Mouse (Mus musculus) kidney, postnatal 25 days (tissue): ENCODE data around the gene Baz2b.

Source experiments
- DNase-seq, 2 experiments: peaks; one replicate each; pipeline ENCODE4 v3.0.0; 2021; ENCODE audit warnings: mixed read lengths in 2 of 2

Baz2b gene

DNA sequence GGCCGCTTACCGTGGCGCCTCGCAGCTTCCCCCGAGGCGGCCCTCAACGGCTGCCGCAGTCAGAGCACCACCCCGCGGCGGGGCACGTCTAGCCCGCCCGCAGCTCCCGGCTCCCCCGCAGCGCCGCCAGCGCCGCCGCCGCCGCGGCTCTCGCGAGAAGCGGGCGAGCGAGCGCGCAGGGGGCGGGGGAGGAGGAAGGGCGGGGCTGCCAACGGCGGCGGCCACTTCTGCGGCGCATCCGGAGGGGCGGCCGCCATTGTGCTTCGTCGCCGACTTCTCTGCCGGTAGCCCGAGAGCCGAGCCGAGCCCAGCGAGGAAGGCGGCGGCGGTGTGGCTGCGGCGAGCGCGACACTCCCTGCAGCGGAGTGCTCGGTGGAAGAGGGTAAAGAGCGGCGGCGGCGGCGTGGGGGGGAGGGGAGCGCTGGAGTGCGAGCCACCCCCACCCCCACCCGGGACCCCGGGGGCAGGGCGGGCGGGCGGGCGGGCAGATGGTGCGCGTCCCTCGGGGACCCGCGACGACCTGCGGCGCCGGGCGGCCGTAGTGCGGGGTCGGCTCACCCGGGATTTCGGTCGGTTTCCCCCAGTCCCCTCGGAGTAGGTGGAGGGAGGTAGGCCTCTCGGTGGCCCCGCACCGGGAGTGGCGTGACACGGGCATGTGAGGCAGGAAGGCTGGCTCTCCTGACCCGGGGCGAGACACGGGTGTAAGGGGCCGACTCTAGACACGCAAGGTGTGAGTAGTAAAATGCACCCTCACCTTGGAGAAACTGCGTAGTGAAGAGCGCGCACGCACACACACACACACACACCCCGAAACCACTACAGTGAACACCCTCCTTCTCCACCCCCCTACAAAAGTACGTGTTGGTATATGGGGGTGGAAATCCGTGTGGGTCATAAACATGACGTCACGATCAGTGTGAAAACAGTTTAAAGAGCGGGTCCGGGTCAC lies at the start of gene Baz2b, which contains the start of gene March7:
TSS of gene Baz2b (minus strand) at position 137 of the 949 bp plus-strand sequence.
TSS of gene March7 (plus strand) at position 185 of the 949 bp plus-strand sequence.
- peak; percentile 84 to 94 for DNase-seq

DNA sequence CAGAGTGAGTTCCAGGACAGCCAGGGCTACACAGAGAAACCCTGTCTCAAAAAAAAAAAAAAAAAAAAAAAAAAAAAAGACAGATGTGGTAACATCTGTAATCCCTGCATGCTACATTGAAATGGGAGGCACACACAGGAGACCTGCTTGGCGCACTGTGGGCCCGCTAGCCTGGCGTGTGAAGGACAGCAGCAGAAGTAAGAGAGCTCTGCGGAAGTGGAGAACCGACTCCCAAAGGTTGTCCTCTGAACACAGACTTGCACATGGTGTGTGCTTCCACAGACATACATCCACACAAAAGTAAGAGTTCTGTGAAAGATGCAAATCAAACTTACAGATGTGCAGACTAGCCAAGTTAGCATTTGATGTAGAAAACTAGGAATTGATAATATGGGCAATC lies 49.5 kb upstream of the Baz2b start:
- DNase-seq = no peak

DNA sequence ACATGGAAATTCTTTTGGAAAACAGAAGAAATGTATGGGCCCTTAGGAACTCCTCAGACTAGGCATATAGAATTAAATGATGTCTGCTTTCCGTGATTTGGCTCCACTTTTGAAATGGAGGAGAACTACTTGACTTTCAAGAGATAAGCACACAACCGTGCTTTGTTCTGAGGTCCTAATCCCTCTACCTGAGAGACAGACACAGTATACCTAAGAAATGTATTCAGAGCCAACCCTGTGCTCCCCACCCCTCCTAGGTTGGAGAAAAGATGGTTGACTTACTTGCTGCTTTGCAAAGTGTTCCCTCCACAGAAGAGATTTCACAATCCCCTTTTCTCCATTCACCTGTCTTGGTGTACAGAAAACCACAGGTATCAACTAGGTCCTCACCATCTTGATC lies 47.1 kb upstream of the Baz2b start:
- DNase-seq = no peak

DNA sequence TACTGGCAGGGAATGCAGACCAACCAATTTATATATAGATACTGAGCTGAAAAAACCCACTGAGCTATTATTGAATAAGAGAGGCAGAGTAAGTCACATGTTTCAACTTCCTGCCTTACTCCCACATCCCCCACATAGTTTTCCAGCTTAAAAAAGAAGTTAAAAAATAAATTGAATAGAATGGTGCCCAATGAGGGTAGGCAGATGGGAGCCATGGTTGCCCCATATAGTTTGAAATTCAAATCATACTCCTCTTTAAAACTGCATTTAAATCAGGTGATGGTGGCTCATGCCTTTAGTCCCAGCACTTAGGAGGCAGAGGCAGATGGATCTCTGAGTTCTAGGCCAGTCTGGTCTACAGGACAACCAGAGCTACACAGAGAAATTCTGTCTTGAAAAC lies 43.9 kb upstream of the Baz2b start:
- DNase-seq = no peak

DNA sequence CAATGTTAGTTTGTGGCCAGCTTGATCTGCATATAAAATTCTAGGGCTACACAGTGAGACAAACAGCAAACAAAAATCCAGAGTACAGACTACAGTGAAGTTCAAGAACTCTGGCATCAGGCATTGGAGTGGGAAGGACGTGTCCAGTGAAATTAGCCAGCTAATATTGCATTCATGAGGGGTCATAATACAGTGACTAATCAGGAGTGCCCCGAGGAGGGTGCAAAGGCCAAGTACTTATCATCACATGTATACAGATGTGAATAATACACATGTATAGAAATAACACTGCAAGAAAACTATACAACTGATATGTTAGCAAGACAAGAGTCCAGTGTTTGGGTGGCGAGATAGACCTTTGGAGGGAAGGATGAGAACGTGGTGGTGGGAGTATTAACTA lies 43.1 kb upstream of the Baz2b start:
- no peak for DNase-seq

DNA sequence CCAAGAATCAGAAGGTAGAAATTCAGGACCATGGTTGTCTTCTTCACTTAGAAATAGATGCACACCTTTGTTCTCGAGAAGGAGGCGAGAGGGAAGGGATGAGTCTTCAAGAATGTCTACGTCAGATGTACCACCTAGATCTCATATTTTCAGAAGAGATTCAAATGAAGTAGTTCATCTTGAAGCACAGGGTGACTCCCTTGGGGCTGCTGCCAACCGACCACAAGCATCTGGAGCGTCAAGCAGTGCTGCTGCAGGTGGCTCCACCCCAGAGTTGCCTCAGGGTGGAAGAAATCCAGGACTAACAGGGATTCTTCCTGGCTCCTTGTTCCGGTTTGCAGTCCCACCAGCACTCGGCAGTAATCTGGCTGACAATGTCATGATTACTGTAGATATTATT lies 24.9 kb upstream of the Baz2b start:
- no peak for DNase-seq

DNA sequence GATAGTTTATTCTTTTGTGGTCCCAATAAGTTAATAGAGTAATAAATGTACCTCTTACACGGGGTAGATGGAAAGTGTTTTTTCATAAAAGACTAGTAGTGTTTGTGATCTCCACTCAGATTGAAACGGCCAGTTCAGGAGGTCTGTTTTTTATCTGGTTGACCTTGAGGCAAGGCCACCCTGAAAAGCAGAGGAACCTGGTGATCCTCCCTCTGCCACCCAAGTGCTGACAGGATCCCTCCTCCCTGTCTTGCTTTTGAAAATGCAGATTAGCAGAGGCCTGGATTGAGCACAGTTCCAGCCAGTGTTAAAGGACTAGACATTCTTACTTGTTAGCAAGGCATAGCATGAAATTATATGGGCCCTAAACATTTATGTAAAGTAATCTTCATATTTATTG lies 23.5 kb upstream of the Baz2b start:
- DNase-seq = no peak

DNA sequence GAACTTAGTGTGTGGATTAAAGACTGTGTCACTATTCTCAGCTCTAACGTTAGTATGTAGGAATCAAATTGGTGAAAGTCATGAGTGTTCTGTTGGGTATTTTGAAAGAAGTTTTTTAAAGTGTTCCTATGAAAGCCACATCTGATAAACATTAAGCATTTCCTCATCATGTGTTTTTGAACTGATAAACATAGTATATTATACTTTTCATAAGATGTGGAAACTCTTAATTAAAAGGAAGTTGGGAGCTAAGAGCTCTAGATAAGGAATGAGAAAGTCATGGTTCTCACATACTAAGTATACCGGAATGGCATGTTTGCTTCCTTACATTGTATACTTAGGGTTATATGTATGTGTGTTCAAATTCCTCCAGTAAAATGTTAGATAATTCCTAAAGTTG lies 20.7 kb upstream of the Baz2b start:
- DNase-seq = no peak

DNA sequence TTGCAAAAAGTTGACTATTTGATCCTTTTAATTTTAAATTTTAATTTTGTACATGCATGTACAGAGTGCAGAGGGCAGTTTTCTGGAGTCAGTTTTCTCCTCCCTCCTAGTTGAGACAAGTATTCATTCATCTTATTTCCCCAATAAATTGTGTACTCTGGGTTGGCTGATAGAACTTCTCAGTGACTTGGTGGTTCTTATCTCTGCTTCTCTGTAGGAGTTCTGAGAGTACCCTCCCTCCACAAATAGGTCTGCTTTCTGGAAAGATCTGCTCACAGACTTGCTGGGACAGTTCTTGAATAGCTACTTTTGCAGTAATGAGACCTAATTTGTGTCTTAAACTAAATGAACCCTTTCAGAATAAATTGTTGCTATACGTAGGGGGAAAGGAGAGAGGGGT lies 18.8 kb upstream of the Baz2b start:
- DNase-seq = no peak

DNA sequence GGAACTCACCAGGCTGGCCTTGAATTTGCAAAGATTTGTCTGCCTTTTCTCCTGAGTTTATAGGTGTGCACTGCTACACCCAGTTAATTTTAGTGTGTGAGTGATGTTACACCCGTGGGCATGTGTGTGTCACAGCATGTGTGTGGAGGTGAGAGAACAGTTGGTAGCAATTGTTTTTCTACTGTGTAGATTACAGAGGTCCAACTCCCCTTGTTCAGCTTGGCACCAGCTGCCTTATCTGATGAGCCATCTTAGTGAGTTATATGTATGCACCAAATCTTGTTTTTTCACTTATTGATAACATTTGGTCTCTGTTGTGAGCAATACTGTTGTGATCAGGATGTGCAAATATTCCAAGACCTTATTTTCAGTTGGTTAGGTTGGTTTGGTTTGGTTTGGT lies 13.8 kb upstream of the Baz2b start:
- no peak for DNase-seq

DNA sequence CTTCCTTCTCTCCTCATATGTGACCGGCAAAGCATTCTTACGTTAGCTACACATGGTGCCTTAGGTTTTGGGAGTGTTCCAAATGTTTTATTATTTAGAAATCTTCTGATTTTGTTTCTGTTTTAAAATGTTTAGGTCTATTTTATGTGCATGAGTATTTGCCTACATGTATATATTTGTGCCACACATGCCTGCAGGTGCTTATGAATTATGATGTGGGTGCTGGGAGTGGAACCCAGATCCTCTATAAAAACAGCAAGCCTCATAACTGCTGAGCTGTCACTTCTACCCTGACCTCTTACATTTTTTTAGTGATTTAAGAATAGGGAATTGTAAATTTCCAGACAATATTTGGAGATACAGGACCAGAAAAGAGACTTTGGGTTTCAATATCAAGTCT lies 12.3 kb upstream of the Baz2b start:
- no peak for DNase-seq

DNA sequence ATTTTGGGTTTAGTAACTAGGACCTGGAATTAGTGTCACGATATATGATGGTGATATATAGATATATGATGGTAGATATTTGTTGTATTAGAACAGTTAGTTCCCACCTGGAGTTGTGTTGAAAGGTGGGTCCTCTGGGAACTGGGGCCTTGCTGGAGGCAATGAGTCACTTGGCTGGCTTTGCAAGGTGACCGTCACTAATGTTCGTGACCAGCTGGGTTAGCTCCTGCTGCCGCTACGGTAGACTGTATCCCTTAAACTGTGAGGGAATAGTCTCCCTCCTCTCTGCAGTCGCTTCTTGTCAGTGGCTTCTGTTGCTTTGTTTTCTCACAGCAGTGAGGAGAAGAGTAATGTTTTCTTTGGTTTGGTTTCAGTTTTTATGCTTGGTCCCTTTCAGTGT lies 11.6 kb upstream of the Baz2b start:
- peak; percentile 35 to 67 for DNase-seq

DNA sequence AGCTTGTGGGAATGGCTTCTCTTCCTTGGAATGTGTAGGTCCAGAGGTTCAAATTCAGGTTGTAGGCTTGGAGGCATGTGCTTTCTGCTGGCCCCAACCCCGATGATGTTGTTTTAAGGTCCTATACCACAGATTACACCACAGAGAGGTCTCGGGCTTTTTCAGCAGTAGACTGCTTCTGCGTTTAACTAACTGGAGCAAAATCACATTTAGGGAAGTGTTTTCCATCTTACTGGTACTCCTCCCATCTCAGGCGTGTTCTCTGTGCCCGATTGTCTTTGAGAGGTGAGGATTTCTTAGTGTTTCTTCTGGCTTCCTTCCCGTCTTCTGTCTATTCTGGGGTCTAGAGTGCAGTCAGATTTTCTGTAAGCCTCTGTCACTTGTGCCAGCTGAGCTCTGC lies 8.0 kb upstream of the Baz2b start:
- DNase-seq = no peak

DNA sequence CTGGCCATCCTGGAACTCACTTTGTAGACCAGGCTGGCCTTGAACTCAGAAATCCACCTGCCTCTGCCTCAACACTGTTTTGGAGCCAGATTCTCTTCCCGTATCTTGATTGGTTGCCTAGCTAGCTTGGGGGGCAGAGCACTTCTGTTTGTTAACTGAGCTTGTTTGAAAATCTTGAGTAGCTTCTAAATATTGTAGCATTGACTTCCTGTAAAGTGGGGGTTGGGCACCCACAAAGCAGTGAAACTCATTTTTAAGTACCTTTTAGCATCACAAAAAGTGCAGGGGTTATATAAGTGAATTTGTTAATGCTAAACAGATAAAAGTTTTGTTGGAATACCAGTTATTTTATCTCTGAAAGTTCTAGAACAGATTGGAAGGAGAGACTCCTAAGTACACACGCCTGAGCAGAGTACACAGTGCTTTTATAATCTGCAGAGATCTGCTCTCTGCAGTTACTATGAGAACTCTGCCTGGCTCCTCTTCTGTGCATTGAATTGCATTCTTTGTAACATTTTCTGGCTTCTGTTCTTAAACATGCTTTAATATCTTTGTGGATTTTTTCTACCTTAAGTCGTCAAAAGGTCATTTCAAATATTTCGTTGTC lies 7.0 kb upstream of the Baz2b start:
- no peak for DNase-seq

DNA sequence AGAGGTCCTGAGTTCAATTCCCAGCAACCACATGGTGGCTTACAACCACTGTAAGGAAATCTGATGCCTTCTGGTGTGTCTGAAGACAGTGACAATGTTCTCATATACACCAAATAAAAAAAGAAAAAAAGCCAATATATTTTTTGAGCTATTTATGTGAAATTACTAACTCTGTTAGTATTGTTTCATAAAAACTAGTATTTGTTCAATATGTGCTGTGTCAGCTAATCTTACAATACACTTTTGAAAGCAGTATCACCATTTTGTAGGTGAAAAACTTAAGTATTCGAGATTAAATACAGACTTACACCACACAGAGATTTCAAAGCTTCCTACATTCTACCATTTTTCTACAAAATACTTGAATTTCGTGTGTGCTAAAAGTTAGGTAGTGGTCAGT lies 5.0 kb upstream of the Baz2b start:
- DNase-seq = no peak

DNA sequence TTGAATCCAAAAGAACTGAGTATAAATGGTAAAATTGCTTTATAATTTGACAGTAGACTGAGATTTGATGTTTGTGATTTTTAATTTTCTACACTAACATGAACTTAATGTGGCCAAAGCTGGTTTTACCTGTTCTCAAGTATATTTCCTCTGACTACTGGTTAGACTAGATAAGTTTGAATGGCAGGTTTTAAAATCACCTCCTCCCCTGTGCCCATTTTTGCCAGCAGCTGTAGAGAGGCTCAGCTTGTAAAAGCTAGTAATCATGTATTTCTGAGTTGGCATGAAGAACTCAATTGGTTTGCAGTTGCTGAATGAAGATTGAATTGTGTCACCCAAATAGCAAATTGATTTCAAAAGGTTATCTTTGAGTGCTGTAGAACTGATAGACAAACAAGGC lies 2.8 kb upstream of the Baz2b start:
- DNase-seq = no peak

DNA sequence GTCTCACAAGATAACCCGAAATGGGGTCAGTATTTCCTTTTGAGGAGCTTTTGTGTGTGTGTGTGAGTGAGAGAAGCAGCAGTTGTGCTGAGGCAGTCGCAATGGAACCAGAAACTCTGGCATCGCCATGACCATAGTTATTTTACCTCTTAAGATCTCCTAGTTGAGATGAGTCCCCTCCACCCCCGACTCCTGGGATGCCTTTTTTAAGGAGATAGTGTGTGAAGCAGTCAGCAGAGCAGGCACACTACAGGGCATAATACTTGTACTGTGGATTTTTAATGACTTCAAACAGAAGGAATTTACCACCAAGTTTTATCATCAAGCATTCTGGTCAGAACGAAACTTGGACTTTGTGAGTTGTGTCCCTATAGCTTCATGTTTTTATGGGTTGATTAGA lies 1.2 kb upstream of the Baz2b start:
- no peak for DNase-seq

DNA sequence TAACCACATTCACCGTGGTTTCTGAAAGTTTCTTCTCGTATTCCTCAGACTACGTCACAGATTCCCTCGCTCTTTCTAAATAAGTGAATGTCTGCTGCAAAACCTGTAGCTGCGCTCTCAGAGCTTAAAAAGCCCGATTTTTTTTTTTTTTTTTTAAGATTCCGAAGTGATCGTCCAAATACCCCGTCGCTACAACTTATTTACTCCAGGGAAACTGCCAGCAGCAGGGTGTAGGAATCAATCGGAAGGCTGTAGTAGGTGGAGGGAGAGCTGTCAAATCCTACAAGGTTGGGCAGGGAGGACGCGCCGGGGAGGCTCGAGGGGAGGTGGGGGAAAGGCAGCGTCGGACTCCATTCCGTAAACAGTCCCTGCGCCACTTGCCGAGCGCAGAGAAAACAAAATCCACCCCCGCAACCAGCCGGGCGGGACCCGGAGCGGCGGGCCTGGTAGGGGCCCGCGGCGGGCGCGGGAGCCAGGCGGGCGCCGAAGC lies 472 bp downstream of the Baz2b start:
- DNase-seq = peak; percentile 53 to 73

DNA sequence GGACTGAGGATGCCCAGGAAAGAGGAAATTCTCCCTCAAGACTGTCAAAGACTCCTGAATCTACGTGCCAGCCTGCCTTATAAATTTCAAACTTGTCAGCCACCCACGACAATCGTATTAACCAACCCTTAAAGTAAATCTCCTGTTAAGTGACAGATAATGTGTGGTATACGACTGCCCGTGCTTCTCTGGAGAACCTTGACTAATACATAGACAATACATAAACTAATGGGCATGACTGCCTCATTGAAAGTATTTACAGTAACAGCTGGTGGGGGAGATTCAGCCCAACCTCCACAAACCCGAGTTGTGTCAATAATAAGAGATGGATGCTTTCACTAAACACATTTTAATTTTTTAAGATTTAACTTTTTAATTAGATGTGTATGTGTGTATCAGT lies 3.8 kb downstream of the Baz2b start:
- no peak for DNase-seq

DNA sequence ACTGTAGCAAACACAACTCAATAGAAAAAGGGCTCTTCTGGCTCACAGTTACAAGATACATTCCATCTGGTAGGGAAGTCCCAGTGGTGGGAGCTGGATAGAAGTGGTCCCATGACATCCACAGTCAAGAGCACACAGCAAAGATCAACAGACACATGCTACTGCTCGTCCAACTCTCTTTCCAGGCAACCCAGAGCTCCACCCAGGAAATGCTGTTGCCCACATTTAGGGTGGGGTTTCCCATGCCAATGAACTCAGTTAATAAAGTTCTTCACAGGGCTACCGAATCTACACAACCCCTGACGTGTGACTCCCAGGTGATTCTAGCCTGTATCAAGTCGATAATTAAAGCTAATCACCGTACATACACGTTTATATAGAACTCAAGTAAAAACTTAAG lies 5.5 kb downstream of the Baz2b start:
- DNase-seq = peak in 1 of 2 experiments; percentile 24

DNA sequence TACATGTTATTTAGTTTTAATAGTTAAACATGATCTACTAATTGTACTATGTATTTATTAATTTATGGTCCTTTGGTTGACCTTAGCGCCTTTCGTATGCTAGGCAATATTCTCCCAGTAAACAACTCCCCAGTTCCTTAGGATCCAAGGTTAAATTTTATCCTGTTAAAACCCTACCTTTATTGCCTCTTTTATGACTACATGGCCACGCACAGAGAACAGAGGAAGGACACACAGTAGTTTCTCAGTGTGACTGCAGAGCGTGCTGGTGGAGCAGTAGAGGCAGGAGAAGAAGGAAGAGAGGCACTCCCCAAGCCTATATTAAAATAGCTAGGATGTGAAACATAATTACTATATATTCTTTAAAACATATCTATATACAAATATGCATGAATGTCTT lies 5.9 kb downstream of the Baz2b start:
- DNase-seq = no peak

DNA sequence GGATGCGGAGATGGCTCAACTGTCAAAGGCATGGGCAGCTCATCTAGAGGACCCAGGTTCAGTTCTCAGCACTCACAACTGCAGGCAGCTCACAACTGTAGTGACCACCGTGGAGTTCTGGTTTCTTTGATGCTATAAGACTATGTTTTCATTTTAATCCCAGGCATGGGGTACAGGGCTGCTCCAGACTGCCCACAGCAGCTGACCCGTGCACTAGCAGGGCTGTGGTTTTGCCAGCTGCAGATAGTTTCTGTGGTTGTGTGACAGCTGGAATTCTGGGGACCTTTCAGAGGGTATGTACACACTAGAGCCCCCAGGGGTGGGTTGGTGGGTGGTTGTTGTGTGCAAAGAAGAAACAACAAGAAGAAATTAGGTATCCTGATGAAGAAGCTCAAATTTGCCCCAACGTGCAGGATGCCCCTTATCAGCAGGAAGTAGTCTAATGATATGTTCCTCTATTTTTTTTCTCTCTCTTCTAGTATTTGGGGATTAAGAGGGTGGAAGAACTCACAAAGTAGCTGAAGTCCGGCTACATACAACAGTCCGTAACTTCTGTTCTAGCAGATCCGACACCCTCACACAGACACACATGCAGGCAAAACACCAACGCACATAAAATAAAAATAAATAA lies 6.6 kb downstream of the Baz2b start:
- peak in 1 of 2 experiments; percentile 22 for DNase-seq

DNA sequence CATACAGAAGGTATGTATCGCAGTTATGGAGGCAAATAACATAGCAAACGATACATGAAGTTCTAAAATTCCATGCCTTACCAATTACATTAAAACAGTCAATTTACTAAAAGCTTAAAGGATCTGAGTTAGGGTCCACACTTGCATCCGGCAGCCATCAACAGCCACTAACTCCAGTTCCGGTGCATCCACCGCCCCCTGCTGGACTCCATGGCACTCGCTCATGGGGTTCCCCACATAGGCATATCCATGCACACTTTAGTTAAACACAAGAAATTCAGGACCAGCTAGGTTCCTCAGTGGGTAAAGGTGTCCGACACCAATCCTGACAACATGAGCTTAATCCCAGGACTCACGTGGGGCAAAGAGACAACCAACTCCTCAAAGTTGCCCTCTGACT lies 9.0 kb downstream of the Baz2b start:
- DNase-seq = peak; percentile 71 to 78
